Mouse (Mus musculus) limb, embryonic 14.5 days (tissue): ENCODE data around the gene Tubg2. TPM values are rescaled to one million over a fixed set of nuclear protein-coding genes. Genes with fewer than 3 reads are reported as not detected.
A peak's percentile ranks its signal among the peaks of the same experiment; 100 is the strongest.

Experiments
- ATAC-seq: fragments of 200-750 bp; cut with Nextera tagmentation; 2 replicates; pipeline ENCODE4 v1.8.0; 2017; ENCODE audit warnings: low read depth, moderate number of reproducible peaks, moderate TSS enrichment; ENCODE audit not compliant: low FRiP score
- DNase-seq: peaks from one replicate; pipeline ENCODE4 v3.0.0-alpha.2; 2015; ENCODE audit warnings: low spot score
- H3K27ac ChIP-seq: fragments of 300-500 bp; sonication (generic); replicated peaks from 2 replicates; pipeline ENCODE4 v1.5.1; 2014; ENCODE audit warnings: low read depth, mild to moderate bottlenecking, low read length, moderate library complexity, mixed read lengths
- H3K27me3 ChIP-seq: fragments of 300-500 bp; sonication (generic); 2 replicates; pipeline ENCODE4 v1.6.1; 2014; ENCODE audit warnings: low read length, mixed read lengths; ENCODE audit not compliant: control insufficient read depth, insufficient read depth
- H3K36me3 ChIP-seq: fragments of 300-500 bp; sonication (generic); 2 replicates; pipeline ENCODE4 v1.6.1; 2014; ENCODE audit warnings: mild to moderate bottlenecking, low read length, moderate library complexity, mixed read lengths; ENCODE audit not compliant: control insufficient read depth, insufficient read depth
- H3K4me1 ChIP-seq: fragments of 300-500 bp; sonication (generic); 2 replicates; pipeline ENCODE4 v1.6.1; 2014; ENCODE audit warnings: antibody characterized with exemption, low read length, mixed read lengths; ENCODE audit not compliant: control insufficient read depth, insufficient read depth
- H3K4me2 ChIP-seq: fragments of 300-500 bp; sonication (generic); replicated peaks from 2 replicates; pipeline ENCODE4 v1.6.1; 2014; ENCODE audit warnings: low read depth, mild to moderate bottlenecking, low read length, moderate library complexity; ENCODE audit not compliant: severe bottlenecking
- H3K4me3 ChIP-seq: fragments of 300-500 bp; sonication (generic); replicated peaks from 2 replicates; pipeline ENCODE4 v1.5.1; 2014; ENCODE audit warnings: low read length
- H3K9ac ChIP-seq: fragments of 300-500 bp; sonication (generic); 2 replicates; pipeline ENCODE4 v1.6.1; 2014; ENCODE audit warnings: mild to moderate bottlenecking, low read depth, low read length, moderate library complexity; ENCODE audit not compliant: severe bottlenecking
- H3K9me3 ChIP-seq: fragments of 300-500 bp; sonication (generic); 2 replicates; pipeline ENCODE4 v1.6.1; 2016; ENCODE audit warnings: low read length; ENCODE audit not compliant: control insufficient read depth
- POLR2A ChIP-seq: fragments of 200-500 bp; IDR thresholded peaks from 2 replicates; pipeline ENCODE4 v1.8.0; 2012; ENCODE audit warnings: inconsistent platforms, mild to moderate bottlenecking, moderate library complexity, borderline replicate concordance; ENCODE audit not compliant: insufficient read depth, insufficient read length; ENCODE audit errors: extremely low read depth
- WGBS: fragments of 180-500 bp; shearing (Covaris S2); extraction: QIAGEN DNeasy Blood & Tissue Kit; methylation state at CpG from one replicate; pipeline ENCODE4 v1.1.7; 2014; 5-methylcytosine and 5-hydroxymethylcytosine counted together
- polyA plus RNA-seq, 2 experiments: library from polyadenylated mRNA; depleted of rRNA in 1 of 2; stranded (reverse) in 1 of 2; unstranded in 1 of 2; fragments of >200 nt; fragmentation: Nextera tagmentation in 1 of 2; extraction: Ambion mirVana in 1 of 2; gene quantifications; 2 replicates each; pipeline versions ENCODE4 v1.2.1 to v1.2.3; 2012 to 2014

Gene Tubg2
- polyA plus RNA-seq, 2 experiments, result 6.2 to 7.1 TPM

- peaks cover 81% of the 10 kb centered on the region for H3K27me3 ChIP-seq
- no peak overlapping the region for H3K4me3 ChIP-seq
- DNase-seq, result no peak
- no peaks in the 10 kb centered on the region for H3K9me3 ChIP-seq
- peak overlapping the region; percentile 71 for H3K4me2 ChIP-seq
- WGBS, result 15% methylated on average over 33 of the region's 35 CpGs
- H3K9ac ChIP-seq, result no peak overlapping the region
- H3K4me1 ChIP-seq, result peaks cover 20% of the 10 kb centered on the region
- H3K36me3 ChIP-seq, result peaks cover 62% of the 10 kb centered on the region
- no peak for TF ChIP-seq POLR2A
- ATAC-seq, result no peak
- no peak overlapping the region for H3K27ac ChIP-seq
Measured at GRCm38 (mm10) chr11:101164677-101165580, 9.2 kb downstream of the Tubg2 start.

- no peak overlapping the region for H3K9ac ChIP-seq
- ATAC-seq (no peak), DNase-seq (no peak)
- H3K4me1 ChIP-seq, result peaks cover 23% of the 10 kb centered on the region
- no peak overlapping the region for H3K4me2 ChIP-seq
- H3K27ac ChIP-seq, result no peak overlapping the region
- no peak overlapping the region for H3K4me3 ChIP-seq
- 44% methylated on average over 14 of the region's 14 CpGs for WGBS
- no peaks in the 10 kb centered on the region for H3K9me3 ChIP-seq
- H3K27me3 ChIP-seq, result peaks cover 87% of the 10 kb centered on the region
- TF ChIP-seq POLR2A, result no peak
- H3K36me3 ChIP-seq, result peaks cover 58% of the 10 kb centered on the region
Measured at GRCm38 (mm10) chr11:101166357-101166756, 10.7 kb downstream of the Tubg2 start.

- DNase-seq (no peak), ATAC-seq (no peak)
- H3K4me1 ChIP-seq, result peaks cover 25% of the 10 kb centered on the region
- H3K36me3 ChIP-seq, result peaks cover 48% of the 10 kb centered on the region
- peaks cover 80% of the 10 kb centered on the region for H3K27me3 ChIP-seq
- no peaks in the 10 kb centered on the region for H3K9me3 ChIP-seq
- no peak overlapping the region for H3K27ac ChIP-seq
- no peak overlapping the region for H3K4me3 ChIP-seq
- 53% methylated on average over 19 of the region's 19 CpGs for WGBS
- H3K4me2 ChIP-seq, result no peak overlapping the region
- H3K9ac ChIP-seq, result no peak overlapping the region
- no peak for TF ChIP-seq POLR2A
Measured at GRCm38 (mm10) chr11:101167211-101167962, 11.7 kb downstream of the Tubg2 start.

- peaks cover 76% of the 10 kb centered on the region for H3K27me3 ChIP-seq
- no peaks in the 10 kb centered on the region for H3K9me3 ChIP-seq
- TF ChIP-seq POLR2A, result no peak
- peaks cover 43% of the 10 kb centered on the region for H3K36me3 ChIP-seq
- no peak for ATAC-seq
- DNase-seq, result no peak
- H3K4me1 ChIP-seq, result peaks cover 28% of the 10 kb centered on the region
- H3K27ac ChIP-seq, result no peak overlapping the region
- H3K4me3 ChIP-seq, result no peak overlapping the region
- WGBS, result 58% methylated on average over 8 of the region's 8 CpGs
- H3K4me2 ChIP-seq, result no peak overlapping the region
- no peak overlapping the region for H3K9ac ChIP-seq
Measured at GRCm38 (mm10) chr11:101167963-101168300, 12.2 kb downstream of the Tubg2 start.

- DNase-seq (no peak), ATAC-seq (no peak)
- H3K4me2 ChIP-seq, result no peak overlapping the region; the same call in 1 of the 2 replicates
- no peak for TF ChIP-seq POLR2A
- peaks cover 38% of the 10 kb centered on the region for H3K36me3 ChIP-seq
- peak overlapping the region; percentile 81; the same call in 1 of the 2 replicates for H3K4me3 ChIP-seq
- H3K27ac ChIP-seq, result no peak overlapping the region
- no peaks in the 10 kb centered on the region for H3K9me3 ChIP-seq
- no peak overlapping the region for H3K9ac ChIP-seq
- peaks cover 71% of the 10 kb centered on the region for H3K27me3 ChIP-seq
- peaks cover 33% of the 10 kb centered on the region for H3K4me1 ChIP-seq
- WGBS, result 66% methylated on average over 17 of the region's 18 CpGs
Measured at GRCm38 (mm10) chr11:101168301-101168980, 12.7 kb downstream of the Tubg2 start.
